In the genomic region with DNA sequence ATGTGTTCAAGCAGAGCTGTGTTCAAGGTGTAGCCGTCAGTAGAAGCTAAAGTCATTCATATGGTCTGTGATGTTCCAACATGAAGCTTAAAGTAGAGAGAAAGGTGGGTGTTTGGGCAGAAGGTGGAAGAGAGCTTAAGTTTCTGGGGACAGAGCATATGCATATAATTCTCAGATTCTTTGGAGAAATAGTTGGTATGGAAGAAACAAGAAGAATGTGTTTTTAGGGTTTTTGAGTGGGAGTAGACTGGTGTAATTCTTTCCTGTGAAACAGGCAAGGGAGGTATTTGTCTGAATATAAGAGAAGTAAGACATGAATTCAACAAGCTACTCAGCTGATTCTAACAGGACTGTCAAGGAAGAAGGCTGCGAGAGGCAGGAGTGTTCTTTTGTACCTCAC, we compare ENCODE assay signal across 18 mouse cellular contexts.
A peak's percentile ranks its signal among the peaks of the same experiment; 100 is the strongest.
DNase-seq lines count a peak whose midpoint lies in the region; TF ChIP-seq lines count a peak whose summit lies in the region.
"Had no signal": no experiment of that assay in that cellular context is flagged by ENCODE, and none has a peak within 500 bp of the region (broad histone marks: within the 10 kb centered on the region; RNA-seq: fewer than 3 reads in every experiment).

No protein-coding gene starts in this region.

- H3K27ac ChIP-seq in left cerebral cortex, adult 2 months, result peak overlapping the region; percentile 1; the same call in 1 of the 2 replicates
- H3K27ac ChIP-seq: embryonic facial prominence, embryonic 10.5 days; embryonic facial prominence, embryonic 12.5 days; forebrain, embryonic 13.5 days; forebrain, embryonic 15.5 days had no signal

- no peak for TF ChIP-seq CTCF in left cerebral cortex, adult 2 months (IDR thresholded peaks at IDR 0.05)

- no peak for DNase-seq in left cerebral cortex, adult 2 months (ENCODE audit: extremely low spot score in 1 of 2, low spot score in 2 of 2)
- DNase-seq in left cerebral cortex, adult 8-10 months (ENCODE audit: low spot score in 2 of 2), result no peak
- DNase-seq in brain, adult 2 months (ENCODE audit: low read depth, low spot score), result peak; percentile 55
- peak; percentile 72 for DNase-seq in telencephalon, adult 2 months (ENCODE audit: low read depth, low spot score)
- no peak for DNase-seq in thymus, postnatal 0 days (ENCODE audit: low spot score)
- DNase-seq: adrenal gland, adult 2 months; adrenal gland, postnatal 10 days; adrenal gland, postnatal 25 days; cerebellum, adult 11-12 months; cerebellum, adult 2 months; cerebellum, adult 9-10 months; cerebellum, postnatal 10 days; cerebellum, postnatal 25 days; forebrain, postnatal 0 days had no signal

- H3K4me3 ChIP-seq in left cerebral cortex, adult 2 months, result no peak overlapping the region
- H3K4me3 ChIP-seq: embryonic facial prominence, embryonic 10.5 days; embryonic facial prominence, embryonic 12.5 days; forebrain, embryonic 13.5 days; forebrain, embryonic 15.5 days had no signal

- intact Hi-C loops in left cerebral cortex, adult 2 months (cut with DNase I), result loop anchor here (10.0 kb wide), 1 partner anchor 745 kb away; no protein-coding TSS in a partner anchor

Comparison
In these comparisons a context has a peak if more than half of its experiments do, and no peak if none do; other contexts are left out.
1. DNase-seq: peak in brain, adult 2 months (single experiment) and telencephalon, adult 2 months (single experiment); none in left cerebral cortex, adult 2 months (0 of 2), left cerebral cortex, adult 8-10 months (0 of 2) and thymus, postnatal 0 days (single experiment).